Mouse (Mus musculus) forebrain, embryonic 14.5 days (tissue): Measurements from ENCODE around the gene Atp7b. TPM values are rescaled to one million over a fixed set of nuclear protein-coding genes. Genes with fewer than 3 reads are reported as not detected.
A peak's percentile ranks its signal among the peaks of the same experiment; 100 is the strongest.

Source experiments
- ATAC-seq: fragments of 200-750 bp; cut with Nextera tagmentation; 2 replicates; pipeline ENCODE4 v1.8.0; 2017; ENCODE audit warnings: mild to moderate bottlenecking, moderate library complexity
- DNase-seq: peaks from one replicate; pipeline ENCODE4 v3.0.0-alpha.2; 2015; ENCODE audit warnings: low spot score
- H3K27ac ChIP-seq: fragments of 300-500 bp; sonication (generic); 2 replicates; pipeline ENCODE4 v1.5.1; 2014; ENCODE audit warnings: low read depth, mild to moderate bottlenecking, control low read depth, low read length, moderate library complexity
- H3K27me3 ChIP-seq: fragments of 300-500 bp; sonication (generic); replicated peaks from 2 replicates; pipeline ENCODE4 v1.6.1; 2014; ENCODE audit warnings: low read length, control low read depth, mixed read lengths; ENCODE audit not compliant: control insufficient read depth, insufficient read depth
- H3K36me3 ChIP-seq: fragments of 300-500 bp; sonication (generic); 2 replicates; pipeline ENCODE4 v1.6.1; 2014; ENCODE audit warnings: low read length, control low read depth; ENCODE audit not compliant: control insufficient read depth, insufficient read depth
- H3K4me1 ChIP-seq: fragments of 300-500 bp; sonication (generic); 2 replicates; pipeline ENCODE4 v1.6.1; 2014; ENCODE audit warnings: antibody characterized with exemption, low read length, control low read depth; ENCODE audit not compliant: control insufficient read depth, insufficient read depth
- H3K4me2 ChIP-seq: fragments of 300-500 bp; sonication (generic); 2 replicates; pipeline ENCODE4 v1.6.1; 2014; ENCODE audit warnings: mild to moderate bottlenecking, control low read depth, low read length
- H3K4me3 ChIP-seq: fragments of 300-500 bp; sonication (generic); 2 replicates; pipeline ENCODE4 v1.5.1; 2014; ENCODE audit warnings: low read depth, low read length, control low read depth
- H3K9ac ChIP-seq: fragments of 300-500 bp; sonication (generic); 2 replicates; pipeline ENCODE4 v1.6.1; 2014; ENCODE audit warnings: mild to moderate bottlenecking, low read length, control low read depth, moderate library complexity
- H3K9me3 ChIP-seq: fragments of 300-500 bp; sonication (generic); replicated peaks from 2 replicates; pipeline ENCODE4 v1.6.1; 2016; ENCODE audit warnings: low read length, control low read depth, mixed read lengths; ENCODE audit not compliant: control insufficient read depth
- WGBS: fragments of 180-500 bp; shearing (Covaris S2); extraction: QIAGEN DNeasy Blood & Tissue Kit; methylation state at CpG from one replicate; pipeline ENCODE4 v1.1.7; 2014; 5-methylcytosine and 5-hydroxymethylcytosine counted together
- polyA plus RNA-seq: library from polyadenylated mRNA; unstranded; fragments of >200 nt; fragmentation: Nextera tagmentation; extraction: Ambion mirVana; gene quantifications from 2 replicates; pipeline ENCODE4 v1.2.1, GENCODE M21; 2014

Atp7b gene
- polyA plus RNA-seq, 1 experiment from 2014 or later = 1.2 TPM

GRCm38 (mm10) chr8:22058368-22058767, 1.7 kb downstream of the Atp7b start:
- WGBS = 74% methylated on average over 9 of the region's 9 CpGs
- Histone ChIP-seq H3K4me3 (no peak overlapping the region), H3K4me2 (no peak overlapping the region), H3K4me1 (peaks cover 8% of the 10 kb centered on the region; the same call in 1 of the 2 replicates), H3K27me3 (0 out of 2 replicates have a peak, but pooled peaks cover 2% of the 10 kb centered on the region), H3K27ac (no peak overlapping the region), H3K9ac (no peak overlapping the region), H3K9me3 (no peaks in the 10 kb centered on the region), H3K36me3 (no peaks in the 10 kb centered on the region)
- ATAC-seq (no peak), DNase-seq (no peak)

GRCm38 (mm10) chr8:22056850-22057249, 3.3 kb downstream of the Atp7b start:
- no peak overlapping the region for H3K9ac ChIP-seq
- no peak overlapping the region for H3K27ac ChIP-seq
- 0 out of 2 replicates have a peak, but pooled peaks cover 2% of the 10 kb centered on the region for H3K27me3 ChIP-seq
- no peak overlapping the region for H3K4me2 ChIP-seq
- H3K4me3 ChIP-seq = no peak overlapping the region
- no peak for ATAC-seq
- WGBS = 73% methylated on average over 3 of the region's 3 CpGs
- no peak for DNase-seq
- no peaks in the 10 kb centered on the region for H3K9me3 ChIP-seq
- H3K36me3 ChIP-seq = no peaks in the 10 kb centered on the region
- H3K4me1 ChIP-seq = peaks cover 8% of the 10 kb centered on the region; the same call in 1 of the 2 replicates

- WGBS = 94% methylated on average over 2 of the region's 2 CpGs
- Histone ChIP-seq H3K9me3 (no peaks in the 10 kb centered on the region), H3K4me3 (no peak overlapping the region), H3K4me2 (no peak overlapping the region), H3K4me1 (0 out of 2 replicates have a peak, but pooled peaks cover 4% of the 10 kb centered on the region), H3K36me3 (no peaks in the 10 kb centered on the region), H3K27ac (no peak overlapping the region), H3K27me3 (0 out of 2 replicates have a peak, but pooled peaks cover 2% of the 10 kb centered on the region), H3K9ac (no peak overlapping the region)
- ATAC-seq (no peak), DNase-seq (no peak)
Measured at GRCm38 (mm10) chr8:22055492-22055877, 4.6 kb downstream of the Atp7b start.

GRCm38 (mm10) chr8:22054674-22055491, 5.2 kb downstream of the Atp7b start:
- H3K36me3 ChIP-seq = no peaks in the 10 kb centered on the region
- H3K9me3 ChIP-seq = no peaks in the 10 kb centered on the region
- WGBS = 89% methylated on average over 12 of the region's 12 CpGs
- 0 out of 2 replicates have a peak, but pooled peaks cover 4% of the 10 kb centered on the region for H3K4me1 ChIP-seq
- DNase-seq = no peak
- no peak for ATAC-seq
- H3K4me3 ChIP-seq = no peak overlapping the region
- no peak overlapping the region for H3K4me2 ChIP-seq
- H3K27ac ChIP-seq = no peak overlapping the region
- 0 out of 2 replicates have a peak, but pooled peaks cover 2% of the 10 kb centered on the region for H3K27me3 ChIP-seq
- H3K9ac ChIP-seq = no peak overlapping the region

- Histone ChIP-seq H3K4me2 (no peak overlapping the region), H3K4me3 (no peak overlapping the region), H3K4me1 (no peaks in the 10 kb centered on the region), H3K9ac (no peak overlapping the region), H3K36me3 (no peaks in the 10 kb centered on the region), H3K27me3 (no peaks in the 10 kb centered on the region), H3K27ac (no peak overlapping the region), H3K9me3 (no peaks in the 10 kb centered on the region)
- DNase-seq = peak; percentile 40
- WGBS = 71% methylated on average over 2 of the region's 2 CpGs
- peak; percentile 18; the same call in 1 of the 2 replicates for ATAC-seq
Measured at GRCm38 (mm10) chr8:22047699-22048464, 12.2 kb downstream of the Atp7b start.

- Histone ChIP-seq H3K4me1 (no peaks in the 10 kb centered on the region), H3K27ac (no peak overlapping the region), H3K27me3 (no peaks in the 10 kb centered on the region), H3K4me3 (no peak overlapping the region), H3K36me3 (no peaks in the 10 kb centered on the region), H3K9ac (no peak overlapping the region), H3K9me3 (no peaks in the 10 kb centered on the region), H3K4me2 (no peak overlapping the region)
- WGBS = 70% methylated on average over 12 of the region's 12 CpGs
- DNase-seq (no peak), ATAC-seq (no peak)
Measured at GRCm38 (mm10) chr8:22043706-22044105, 16.4 kb downstream of the Atp7b start.

GRCm38 (mm10) chr8:22042515-22042914, 17.6 kb downstream of the Atp7b start:
- Histone ChIP-seq H3K36me3 (no peaks in the 10 kb centered on the region), H3K27ac (no peak overlapping the region), H3K4me2 (no peak overlapping the region), H3K9me3 (no peaks in the 10 kb centered on the region), H3K9ac (no peak overlapping the region), H3K27me3 (no peaks in the 10 kb centered on the region), H3K4me1 (no peaks in the 10 kb centered on the region), H3K4me3 (no peak overlapping the region)
- DNase-seq (no peak), ATAC-seq (no peak)
- WGBS = 75% methylated on average over 3 of the region's 3 CpGs

GRCm38 (mm10) chr8:22040153-22040509, 20.0 kb downstream of the Atp7b start:
- ATAC-seq = no peak
- Histone ChIP-seq H3K4me3 (no peak overlapping the region), H3K9me3 (no peaks in the 10 kb centered on the region), H3K27ac (no peak overlapping the region), H3K36me3 (no peaks in the 10 kb centered on the region), H3K4me2 (no peak overlapping the region), H3K27me3 (no peaks in the 10 kb centered on the region), H3K9ac (no peak overlapping the region), H3K4me1 (no peaks in the 10 kb centered on the region)
- DNase-seq = no peak
- 38% methylated on average over 6 of the region's 6 CpGs for WGBS
